Mouse (Mus musculus) 3T3-L1 (cell line): ENCODE results near the gene Cldn34b4.

ENCODE experiments used
- DNase-seq: peaks from one replicate; pipeline ENCODE4 v3.0.0-alpha.2; 2015; ENCODE audit warnings: low read depth, low spot score

Cldn34b4 gene

GRCm38 (mm10) chrX:76393050-76393449, at the start of gene Cldn34b4:
Cldn34b4 (plus strand) TSS chrX:76393350.
- no peak for DNase-seq
